Mouse (Mus musculus) MEL (cell line): ENCODE measurements around the gene Rock2. TPM values are rescaled to one million over a fixed set of nuclear protein-coding genes. Genes with fewer than 3 reads are reported as not detected.

Experiments used
- DNase-seq: peaks from one replicate; pipeline ENCODE4 v3.0.0; 2011; ENCODE audit warnings: low read depth, low spot score
- H3K27ac ChIP-seq: 2 replicates; pipeline ENCODE4 v1.5.1; 2012; ENCODE audit warnings: low read depth, mild to moderate bottlenecking, control low read depth, low read length, moderate library complexity; ENCODE audit not compliant: control insufficient read depth
- H3K27me3 ChIP-seq, 2 experiments: fragments of 150-350 bp in 1 of 2; sonication (generic) in 1 of 2; 2 replicates each; pipeline ENCODE4 v1.6.1; 2012; ENCODE audit warnings: low read length in 2 of 2, mild to moderate bottlenecking in 2 of 2, improper control_type of control experiment in 1 of 2, moderate library complexity in 1 of 2; ENCODE audit not compliant: insufficient read depth in 2 of 2, control insufficient read depth in 1 of 2
- H3K36me3 ChIP-seq, 2 experiments: 2 replicates each; pipeline ENCODE4 v1.6.1; 2012 to 2014; ENCODE audit warnings: low read length in 2 of 2, improper control_type of control experiment in 1 of 2, inconsistent platforms in 1 of 2, mild to moderate bottlenecking in 1 of 2; ENCODE audit not compliant: insufficient read depth in 2 of 2, control insufficient read depth in 1 of 2
- H3K4me1 ChIP-seq, 2 experiments: fragments of 150-350 bp in 1 of 2; sonication (generic) in 1 of 2; 2 replicates each; pipeline ENCODE4 v1.6.1; 2012; ENCODE audit warnings: low read length in 2 of 2, improper control_type of control experiment in 1 of 2, mild to moderate bottlenecking in 1 of 2; ENCODE audit not compliant: insufficient read depth in 2 of 2, control insufficient read depth in 1 of 2
- H3K4me3 ChIP-seq, 2 experiments: fragments of 150-350 bp in 1 of 2; sonication (generic) in 1 of 2; 2 replicates each; pipeline ENCODE4 v1.5.1; 2012; ENCODE audit warnings: low read depth in 2 of 2, low read length in 2 of 2, mild to moderate bottlenecking in 2 of 2, moderate library complexity in 2 of 2, control low read depth in 1 of 2, improper control_type of control experiment in 1 of 2; ENCODE audit not compliant: control insufficient read depth in 1 of 2, insufficient read depth in 1 of 2
- H3K79me2 ChIP-seq: 2 replicates; pipeline ENCODE4 v1.6.1; 2012; ENCODE audit warnings: mild to moderate bottlenecking, low read length, moderate library complexity; ENCODE audit not compliant: control insufficient read depth, poor library complexity, insufficient read depth
- H3K9ac ChIP-seq: 2 replicates; pipeline ENCODE4 v1.6.1; 2012; ENCODE audit warnings: low read depth, mild to moderate bottlenecking, control low read depth, low read length, moderate library complexity; ENCODE audit not compliant: control insufficient read depth, poor library complexity, severe bottlenecking
- H3K9me3 ChIP-seq: fragments of 150-350 bp; sonication (generic); replicated peaks from 2 replicates; pipeline ENCODE4 v1.6.1; 2012; ENCODE audit warnings: mild to moderate bottlenecking, low read length, improper control_type of control experiment, moderate library complexity; ENCODE audit not compliant: insufficient read depth
- CHD2 ChIP-seq: IDR thresholded peaks from 2 replicates; pipeline ENCODE4 v1.6.1; 2011; ENCODE audit warnings: low read length, improper control_type of control experiment
- CTCF ChIP-seq, 3 experiments: IDR thresholded peaks in 2 of 3; conservative IDR thresholded peaks in 1 of 3; 2 replicates each; pipeline ENCODE4 v1.5.1; 2011 to 2012; ENCODE audit warnings: low read length in 3 of 3, low read depth in 2 of 3, mild to moderate bottlenecking in 2 of 3, improper control_type of control experiment in 1 of 3, inconsistent platforms in 1 of 3, mixed read lengths in 1 of 3, moderate library complexity in 1 of 3; ENCODE audit not compliant: control insufficient read depth in 1 of 3, insufficient read depth in 1 of 3, poor library complexity in 1 of 3, severe bottlenecking in 1 of 3
- E2F4 ChIP-seq: IDR thresholded peaks from 2 replicates; pipeline ENCODE4 v1.6.1; 2011; ENCODE audit warnings: low read depth, low read length, improper control_type of control experiment, borderline replicate concordance
- ELF1 ChIP-seq: IDR thresholded peaks from 2 replicates; pipeline ENCODE4 v1.6.1; 2014; ENCODE audit warnings: low read depth, mild to moderate bottlenecking, inconsistent platforms, low read length, improper control_type of control experiment, moderate library complexity
- GABPA ChIP-seq: IDR thresholded peaks from 2 replicates; pipeline ENCODE4 v1.6.1; 2012; ENCODE audit warnings: low read depth, mild to moderate bottlenecking, inconsistent platforms, low read length, improper control_type of control experiment, moderate library complexity
- GATA1 ChIP-seq: IDR thresholded peaks from 2 replicates; pipeline ENCODE4 v1.6.1; 2011; ENCODE audit warnings: low read depth, low read length, improper control_type of control experiment
- HCFC1 ChIP-seq: IDR thresholded peaks from 2 replicates; pipeline ENCODE4 v1.6.1; 2012; ENCODE audit warnings: low read depth, mild to moderate bottlenecking, inconsistent platforms, low read length, improper control_type of control experiment, moderate library complexity
- JUND ChIP-seq: IDR thresholded peaks from 2 replicates; pipeline ENCODE4 v1.6.1; 2011; ENCODE audit warnings: low read depth, mild to moderate bottlenecking, improper control_type of control experiment, low read length
- MAFK ChIP-seq: IDR thresholded peaks from 2 replicates; pipeline ENCODE4 v1.6.1; 2011; ENCODE audit warnings: low read depth, mild to moderate bottlenecking, low read length, improper control_type of control experiment, borderline replicate concordance
- MAZ ChIP-seq: IDR thresholded peaks from 2 replicates; pipeline ENCODE4 v1.6.1; 2012; ENCODE audit warnings: low read depth, mild to moderate bottlenecking, inconsistent platforms, low read length, improper control_type of control experiment
- MEF2A ChIP-seq: IDR thresholded peaks from 2 replicates; pipeline ENCODE4 v1.6.1; 2014; ENCODE audit warnings: low read depth, mild to moderate bottlenecking, inconsistent platforms, low read length, improper control_type of control experiment; ENCODE audit not compliant: poor library complexity, insufficient replicate concordance, severe bottlenecking; ENCODE audit errors: extremely low read depth
- MXI1 ChIP-seq: IDR thresholded peaks from 2 replicates; pipeline ENCODE4 v1.6.1; 2011; ENCODE audit warnings: mild to moderate bottlenecking, low read depth, low read length, improper control_type of control experiment
- MYB ChIP-seq: IDR thresholded peaks from 2 replicates; pipeline ENCODE4 v1.6.1; 2011; ENCODE audit warnings: mild to moderate bottlenecking, low read depth, low read length, improper control_type of control experiment
- MYC ChIP-seq: IDR thresholded peaks from 2 replicates; pipeline ENCODE4 v1.6.1; 2011; ENCODE audit warnings: low read depth, mild to moderate bottlenecking, low read length, improper control_type of control experiment, moderate library complexity
- POLR2A ChIP-seq, 2 experiments: IDR thresholded peaks; 2 replicates each; pipeline ENCODE4 v1.6.1; 2011 to 2012; ENCODE audit warnings: low read length in 2 of 2, mild to moderate bottlenecking in 2 of 2, control low read depth in 1 of 2, improper control_type of control experiment in 1 of 2, low read depth in 1 of 2, moderate library complexity in 1 of 2; ENCODE audit not compliant: control insufficient read depth in 1 of 2, insufficient read depth in 1 of 2, poor library complexity in 1 of 2
- POLR2AphosphoS5 ChIP-seq: IDR thresholded peaks from 2 replicates; pipeline ENCODE4 v1.6.1; 2012; ENCODE audit warnings: low read depth, borderline replicate concordance, mild to moderate bottlenecking, inconsistent platforms, low read length, moderate library complexity, mixed read lengths
- RAD21 ChIP-seq: IDR thresholded peaks from 2 replicates; pipeline ENCODE4 v1.6.1; 2011; ENCODE audit warnings: mild to moderate bottlenecking, low read depth, low read length, improper control_type of control experiment
- TBP ChIP-seq: IDR thresholded peaks from 2 replicates; pipeline ENCODE4 v1.8.0; 2011; ENCODE audit warnings: low read depth, low read length, improper control_type of control experiment
- TCF12 ChIP-seq: IDR thresholded peaks from 2 replicates; pipeline ENCODE4 v1.6.1; 2014; ENCODE audit warnings: low read depth, mild to moderate bottlenecking, inconsistent platforms, low read length, improper control_type of control experiment, moderate library complexity
- UBTF ChIP-seq: IDR thresholded peaks from 2 replicates; pipeline ENCODE4 v1.6.1; 2012; ENCODE audit warnings: low read depth, mild to moderate bottlenecking, inconsistent platforms, low read length, improper control_type of control experiment, moderate library complexity, borderline replicate concordance; ENCODE audit not compliant: insufficient read depth
- USF1 ChIP-seq: IDR thresholded peaks from 2 replicates; pipeline ENCODE4 v1.6.1; 2014; ENCODE audit warnings: low read depth, mild to moderate bottlenecking, inconsistent platforms, low read length, improper control_type of control experiment, moderate library complexity
- ZC3H11A ChIP-seq: IDR thresholded peaks from 2 replicates; pipeline ENCODE4 v1.6.1; 2012; ENCODE audit warnings: low read depth, mild to moderate bottlenecking, inconsistent platforms, low read length, improper control_type of control experiment
- ZNF384 ChIP-seq: IDR thresholded peaks from 2 replicates; pipeline ENCODE4 v1.6.1; 2012; ENCODE audit warnings: low read depth, mild to moderate bottlenecking, inconsistent platforms, low read length, improper control_type of control experiment
- polyA plus RNA-seq, 2 experiments: library from polyadenylated mRNA; stranded (reverse) in 1 of 2; unstranded in 1 of 2; fragments of >175 nt in 1 of 2; fragments of >200 nt in 1 of 2; gene quantifications; 2 replicates each; pipeline versions ENCODE4 v1.2.1 to v1.2.4; 2012; ENCODE audit warnings: low replicate concordance in 2 of 2, low read depth in 1 of 2; ENCODE audit not compliant: insufficient read length in 2 of 2, insufficient read depth in 1 of 2, missing spikeins in 1 of 2
- total RNA-seq: library from RNA; depleted of rRNA; stranded (reverse); fragments of 300-350 nt; gene quantifications from 2 replicates; pipeline ENCODE4 v1.2.3, GENCODE M21; 2012

Gene Rock2
- total and polyA plus RNA-seq, 3 experiments, result 10.9 to 46.4 (median 14.4) TPM

DNA sequence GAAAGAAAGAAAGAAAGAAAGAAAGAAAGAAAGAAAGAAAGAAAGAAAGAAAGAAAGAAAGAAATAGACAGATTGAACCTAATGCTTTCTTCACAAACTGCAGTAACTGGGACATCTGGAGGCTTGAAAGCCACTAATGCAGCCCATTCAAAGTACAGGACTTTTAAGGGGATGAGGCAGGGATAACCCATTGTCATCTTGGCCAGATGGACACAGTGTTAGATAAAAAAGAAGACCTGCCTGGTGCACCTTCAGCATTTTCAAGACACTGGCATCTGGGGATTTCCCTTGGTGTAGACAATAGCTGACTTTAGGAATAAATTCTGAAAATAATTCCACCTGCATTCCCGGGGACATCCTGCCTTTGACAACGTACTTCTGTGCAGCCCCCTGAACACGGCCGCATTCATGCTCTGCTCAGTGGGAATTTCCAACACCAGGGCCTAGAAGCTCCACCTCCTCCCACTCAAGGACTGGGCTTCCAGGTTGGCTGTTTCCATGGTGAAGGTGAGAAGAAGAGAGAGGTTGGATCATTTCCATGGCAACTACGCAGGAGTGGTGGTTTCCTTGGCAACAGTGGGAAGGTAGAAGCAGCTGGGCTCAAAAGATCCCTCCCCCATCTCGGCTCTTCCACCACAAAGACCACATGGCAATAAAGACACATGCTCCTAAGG is 38.9 kb upstream of the Rock2 start:
- H3K9me3 ChIP-seq, result no peaks in the 10 kb centered on the region
- no peak overlapping the region for H3K9ac ChIP-seq
- H3K4me1 ChIP-seq, result peaks cover 20 to 26% of the 10 kb centered on the region in 2 experiments
- 0 out of 4 replicates have a peak, but pooled peaks cover 0 to 1% of the 10 kb centered on the region in 2 experiments for H3K27me3 ChIP-seq
- no peak overlapping the region for H3K4me3 ChIP-seq
- no peaks in the 10 kb centered on the region for H3K79me2 ChIP-seq
- H3K36me3 ChIP-seq, result peaks cover 0 to 17% of the 10 kb centered on the region in 2 experiments; a peak in 2 of 4 replicates
- TF ChIP-seq GATA1 (no peak), HCFC1 (no peak), MYB (no peak), UBTF (no peak), MAZ (no peak), MXI1 (no peak), POLR2A (IDR thresholded peaks at IDR 0.05; ENCODE audit: control insufficient read depth in 1 of 2, insufficient read depth in 1 of 2, low read depth in 1 of 2, low read length in 2 of 2, poor library complexity in 1 of 2) (no peak), ELF1 (no peak), ZNF384 (no peak), ZC3H11A (no peak)
- TF ChIP-seq, all 39 proteins: peak for 0
- DNase-seq, result no peak
- H3K27ac ChIP-seq, result no peak overlapping the region

- no peak for TF ChIP-seq RAD21
- TF ChIP-seq TBP, result no peak
- no peak for TF ChIP-seq TCF12
- TF ChIP-seq MAZ, result no peak
- TF ChIP-seq ZC3H11A, result no peak
- TF ChIP-seq POLR2AphosphoS5, result no peak
- no peak for TF ChIP-seq CTCF (IDR thresholded peaks at IDR 0.05 in 2 of 3, conservative IDR thresholded peaks at IDR 0.05 in 1 of 3; ENCODE audit: control insufficient read depth in 1 of 3, insufficient read depth in 1 of 3, low read depth in 2 of 3, low read length in 3 of 3, poor library complexity in 1 of 3, severe bottlenecking in 1 of 3)
- TF ChIP-seq CHD2, result no peak
- no peak for TF ChIP-seq JUND
- TF ChIP-seq GABPA, result no peak
- no peak for TF ChIP-seq MEF2A
- TF ChIP-seq ZNF384, result no peak
- no peak for TF ChIP-seq USF1
- no peak for TF ChIP-seq E2F4
- TF ChIP-seq MYC, result no peak
- TF ChIP-seq MAFK, result no peak
- no peak overlapping the region for H3K4me3 ChIP-seq
- H3K9ac ChIP-seq, result no peak overlapping the region
- peaks cover 20 to 26% of the 10 kb centered on the region in 2 experiments for H3K4me1 ChIP-seq
- no peak for DNase-seq
- H3K79me2 ChIP-seq, result no peaks in the 10 kb centered on the region
- no peak overlapping the region for H3K27ac ChIP-seq
- H3K9me3 ChIP-seq, result no peaks in the 10 kb centered on the region
- H3K36me3 ChIP-seq, result peaks cover 0 to 17% of the 10 kb centered on the region in 2 experiments; a peak in 2 of 4 replicates
- H3K27me3 ChIP-seq, result 0 out of 4 replicates have a peak, but pooled peaks cover 0 to 1% of the 10 kb centered on the region in 2 experiments
Measured at GRCm38 (mm10) chr12:16856306-16856679, 38.4 kb upstream of the Rock2 start.
